Mouse (Mus musculus) cerebellum, adult 2 months (tissue): ENCODE results near the gene Limch1.

ENCODE experiments used
- CTCF ChIP-seq: fragments of 200-500 bp; IDR thresholded peaks from 2 replicates; pipeline ENCODE4 v1.5.1; 2011; ENCODE audit warnings: low read depth, mild to moderate bottlenecking, control low read depth, low read length, moderate library complexity, borderline replicate concordance; ENCODE audit not compliant: insufficient read depth
- POLR2A ChIP-seq: fragments of 200-500 bp; IDR thresholded peaks from 2 replicates; pipeline ENCODE4 v1.6.1; 2011; ENCODE audit warnings: low read length, control low read depth, borderline replicate concordance; ENCODE audit not compliant: insufficient read depth

DNA sequence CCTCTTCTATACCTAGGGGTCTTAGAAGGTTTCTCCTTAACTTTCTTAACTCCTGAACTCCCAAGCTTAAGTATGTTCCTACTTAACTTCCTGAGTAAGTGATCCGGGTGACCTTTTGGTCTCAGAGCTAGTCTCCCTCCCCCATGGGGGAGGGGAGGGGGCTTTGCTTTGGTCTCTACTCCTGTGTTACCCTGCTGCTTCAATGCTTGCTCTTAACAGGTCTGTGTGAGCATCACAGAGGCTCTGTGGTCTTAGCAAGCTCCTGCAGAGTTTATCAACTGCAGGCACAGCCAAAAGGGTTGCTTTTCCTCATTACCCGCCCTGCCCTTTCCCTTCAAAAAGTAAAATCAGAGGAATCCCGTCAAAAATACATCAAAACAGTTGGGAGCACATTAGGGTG is 250.5 kb downstream of the Limch1 start:
- TF ChIP-seq POLR2A (no peak), CTCF (no peak)
